Mouse (Mus musculus): Measurements from ENCODE around the gene Fabp1. TPM values are rescaled to one million over a fixed set of nuclear protein-coding genes. Genes with fewer than 3 reads are reported as not detected.
A peak's percentile ranks its signal among the peaks of the same experiment; 100 is the strongest.

Fabp1 gene
- polyA plus RNA-seq, 1 experiment = 0.07 TPM

- Histone ChIP-seq H3K36me3 (ENCODE audit: control insufficient read depth) (no peaks in the 10 kb centered on the region), H3K4me1 (ENCODE audit: control insufficient read depth) (no peaks in the 10 kb centered on the region), H3K4me3 (replicated peaks) (no peak overlapping the region), H3K9me3 (ENCODE audit: control insufficient read depth, low read length) (no peaks in the 10 kb centered on the region), H3K27me3 (ENCODE audit: control insufficient read depth) (no peaks in the 10 kb centered on the region)
- TF ChIP-seq TAL1 (IDR thresholded peaks at IDR 0.05; ENCODE audit: low read length) (no peak), GATA1 (IDR thresholded peaks at IDR 0.05; ENCODE audit: low read length) (no peak)
Measured at GRCm38 (mm10) chr6:71227157-71227770, 27.6 kb downstream of the Fabp1 start.

GRCm38 (mm10) chr6:71235121-71235520 lies 35.5 kb downstream of the Fabp1 start:
- Histone ChIP-seq H3K4me3 (replicated peaks) (no peak overlapping the region), H3K36me3 (ENCODE audit: control insufficient read depth) (no peaks in the 10 kb centered on the region), H3K4me1 (ENCODE audit: control insufficient read depth) (no peaks in the 10 kb centered on the region), H3K9me3 (ENCODE audit: control insufficient read depth, low read length) (no peaks in the 10 kb centered on the region), H3K27me3 (ENCODE audit: control insufficient read depth) (no peaks in the 10 kb centered on the region)
- no peak for TF ChIP-seq GATA1 (IDR thresholded peaks at IDR 0.05; ENCODE audit: low read length)
- TF ChIP-seq TAL1 (IDR thresholded peaks at IDR 0.05; ENCODE audit: low read length) = no peak

GRCm38 (mm10) chr6:71235944-71236343 lies 36.3 kb downstream of the Fabp1 start:
- Histone ChIP-seq H3K4me1 (ENCODE audit: control insufficient read depth) (no peaks in the 10 kb centered on the region), H3K27me3 (ENCODE audit: control insufficient read depth) (no peaks in the 10 kb centered on the region), H3K36me3 (ENCODE audit: control insufficient read depth) (no peaks in the 10 kb centered on the region), H3K9me3 (ENCODE audit: control insufficient read depth, low read length) (no peaks in the 10 kb centered on the region), H3K4me3 (replicated peaks) (no peak overlapping the region)
- TF ChIP-seq GATA1 (IDR thresholded peaks at IDR 0.05; ENCODE audit: low read length) (no peak), TAL1 (IDR thresholded peaks at IDR 0.05; ENCODE audit: low read length) (0 out of 3 replicates have a peak, but pooled peaks have one; percentile 19)

- Histone ChIP-seq H3K4me1 (ENCODE audit: control insufficient read depth) (no peaks in the 10 kb centered on the region), H3K36me3 (ENCODE audit: control insufficient read depth) (no peaks in the 10 kb centered on the region), H3K9me3 (ENCODE audit: control insufficient read depth, low read length) (no peaks in the 10 kb centered on the region), H3K4me3 (replicated peaks) (no peak overlapping the region), H3K27me3 (ENCODE audit: control insufficient read depth) (no peaks in the 10 kb centered on the region)
- no peak for TF ChIP-seq GATA1 (IDR thresholded peaks at IDR 0.05; ENCODE audit: low read length)
- no peak for TF ChIP-seq TAL1 (IDR thresholded peaks at IDR 0.05; ENCODE audit: low read length)
Measured at GRCm38 (mm10) chr6:71236506-71236905, 36.9 kb downstream of the Fabp1 start.

- Histone ChIP-seq H3K4me1 (ENCODE audit: control insufficient read depth) (no peaks in the 10 kb centered on the region), H3K9me3 (ENCODE audit: control insufficient read depth, low read length) (no peaks in the 10 kb centered on the region), H3K27me3 (ENCODE audit: control insufficient read depth) (no peaks in the 10 kb centered on the region), H3K36me3 (ENCODE audit: control insufficient read depth) (no peaks in the 10 kb centered on the region), H3K4me3 (replicated peaks) (no peak overlapping the region)
- TF ChIP-seq GATA1 (IDR thresholded peaks at IDR 0.05; ENCODE audit: low read length) (no peak), TAL1 (IDR thresholded peaks at IDR 0.05; ENCODE audit: low read length) (no peak)
Measured at GRCm38 (mm10) chr6:71237031-71237431, 37.4 kb downstream of the Fabp1 start.

- Histone ChIP-seq H3K27me3 (ENCODE audit: control insufficient read depth) (no peaks in the 10 kb centered on the region), H3K9me3 (ENCODE audit: control insufficient read depth, low read length) (no peaks in the 10 kb centered on the region), H3K4me1 (ENCODE audit: control insufficient read depth) (no peaks in the 10 kb centered on the region), H3K4me3 (replicated peaks) (no peak overlapping the region), H3K36me3 (ENCODE audit: control insufficient read depth) (no peaks in the 10 kb centered on the region)
- TF ChIP-seq TAL1 (IDR thresholded peaks at IDR 0.05; ENCODE audit: low read length) (no peak), GATA1 (IDR thresholded peaks at IDR 0.05; ENCODE audit: low read length) (no peak)
Measured at GRCm38 (mm10) chr6:71239069-71239750, 39.6 kb downstream of the Fabp1 start.

- TF ChIP-seq GATA1 (IDR thresholded peaks at IDR 0.05; ENCODE audit: low read length) (no peak), TAL1 (IDR thresholded peaks at IDR 0.05; ENCODE audit: low read length) (no peak)
- H3K4me3 ChIP-seq (replicated peaks) = no peak overlapping the region
- H3K27me3 ChIP-seq (ENCODE audit: control insufficient read depth) = no peaks in the 10 kb centered on the region
- H3K4me1 ChIP-seq (ENCODE audit: control insufficient read depth) = no peaks in the 10 kb centered on the region
- no peaks in the 10 kb centered on the region for H3K9me3 ChIP-seq (ENCODE audit: control insufficient read depth, low read length)
- H3K36me3 ChIP-seq (ENCODE audit: control insufficient read depth) = no peaks in the 10 kb centered on the region
Measured at GRCm38 (mm10) chr6:71240831-71241230, 41.2 kb downstream of the Fabp1 start.

- H3K9me3 ChIP-seq (ENCODE audit: control insufficient read depth, low read length) = no peaks in the 10 kb centered on the region
- no peaks in the 10 kb centered on the region for H3K36me3 ChIP-seq (ENCODE audit: control insufficient read depth)
- H3K4me1 ChIP-seq (ENCODE audit: control insufficient read depth) = no peaks in the 10 kb centered on the region
- no peaks in the 10 kb centered on the region for H3K27me3 ChIP-seq (ENCODE audit: control insufficient read depth)
- H3K4me3 ChIP-seq (replicated peaks) = no peak overlapping the region
- TF ChIP-seq GATA1 (IDR thresholded peaks at IDR 0.05; ENCODE audit: low read length) = no peak
- no peak for TF ChIP-seq TAL1 (IDR thresholded peaks at IDR 0.05; ENCODE audit: low read length)
Measured at GRCm38 (mm10) chr6:71242811-71243210, 43.2 kb downstream of the Fabp1 start.

GRCm38 (mm10) chr6:71243258-71243657 lies 43.6 kb downstream of the Fabp1 start:
- no peaks in the 10 kb centered on the region for H3K9me3 ChIP-seq (ENCODE audit: control insufficient read depth, low read length)
- no peaks in the 10 kb centered on the region for H3K27me3 ChIP-seq (ENCODE audit: control insufficient read depth)
- no peaks in the 10 kb centered on the region for H3K4me1 ChIP-seq (ENCODE audit: control insufficient read depth)
- no peaks in the 10 kb centered on the region for H3K36me3 ChIP-seq (ENCODE audit: control insufficient read depth)
- TF ChIP-seq TAL1 (IDR thresholded peaks at IDR 0.05; ENCODE audit: low read length) (no peak), GATA1 (IDR thresholded peaks at IDR 0.05; ENCODE audit: low read length) (no peak)
- no peak overlapping the region for H3K4me3 ChIP-seq (replicated peaks)
